Mouse (Mus musculus): Measurements from ENCODE around the gene Olfr1294.

DNA sequence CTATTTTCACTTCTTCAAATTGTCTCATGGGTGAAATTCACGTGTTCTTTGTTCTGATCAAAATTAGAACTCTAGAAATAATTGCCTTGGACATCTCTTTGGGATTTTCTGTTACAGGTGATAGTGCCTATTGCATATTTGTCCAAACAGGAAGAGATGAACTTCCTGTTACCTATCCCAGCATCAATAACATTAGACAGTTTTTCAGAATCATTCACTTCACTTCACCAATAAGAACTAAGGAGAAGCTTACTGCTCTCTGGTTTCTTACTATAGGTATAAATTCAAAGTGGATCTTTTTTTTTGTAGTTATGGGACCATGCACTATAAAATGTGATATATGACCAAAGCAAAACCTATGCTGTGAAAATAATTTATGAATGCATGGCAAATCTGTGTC is at the start of gene Olfr1294:
- no peak for TF ChIP-seq CTCF (IDR thresholded peaks at IDR 0.05; ENCODE audit: control insufficient read depth, insufficient read depth, insufficient replicate concordance, low read depth, low read length)
- no peak for TF ChIP-seq POLR2A (IDR thresholded peaks at IDR 0.05; ENCODE audit: control insufficient read depth, low read depth, low read length)

Data from testis, adult 2 months (tissue).